Mouse (Mus musculus) bone marrow, adult 2 months (tissue): ENCODE results near the gene Prkar2a. TPM values are rescaled to one million over a fixed set of nuclear protein-coding genes. Genes with fewer than 3 reads are reported as not detected.

Source experiments
- H3K27ac ChIP-seq: fragments of 200-500 bp; 2 replicates; pipeline ENCODE4 v1.5.1; 2012; ENCODE audit warnings: low read depth, mild to moderate bottlenecking, control low read depth, inconsistent platforms, low read length; ENCODE audit not compliant: control insufficient read depth, poor library complexity, insufficient read depth
- H3K4me1 ChIP-seq: fragments of 200-500 bp; 2 replicates; pipeline ENCODE4 v1.6.1; 2011; ENCODE audit warnings: low read length; ENCODE audit not compliant: control insufficient read depth, insufficient read depth
- H3K4me3 ChIP-seq: fragments of 200-500 bp; replicated peaks from 2 replicates; pipeline ENCODE3; 2011; ENCODE audit warnings: mild to moderate bottlenecking, low read depth, low read length, control low read depth; ENCODE audit not compliant: control insufficient read depth
- CTCF ChIP-seq: fragments of 200-500 bp; IDR thresholded peaks from 2 replicates; pipeline ENCODE4 v1.5.1; 2011; ENCODE audit warnings: low read length, control low read depth; ENCODE audit not compliant: control insufficient read depth, insufficient read depth
- POLR2A ChIP-seq: fragments of 200-500 bp; IDR thresholded peaks from 2 replicates; pipeline ENCODE4 v1.6.1; 2011; ENCODE audit warnings: low read depth, mild to moderate bottlenecking, control low read depth, low read length, borderline replicate concordance; ENCODE audit not compliant: control insufficient read depth
- WGBS: fragments of 180-500 bp; shearing (Covaris S2); methylation state at CpG from one replicate; pipeline ENCODE4 v1.1.7; 2018; 5-methylcytosine and 5-hydroxymethylcytosine counted together
- polyA plus RNA-seq: library from polyadenylated mRNA; stranded (reverse); fragments of >200 nt; gene quantifications from 2 replicates; pipeline ENCODE4 v1.2.4, GENCODE M21; 2011; ENCODE audit warnings: low replicate concordance; ENCODE audit not compliant: missing spikeins, insufficient read depth, insufficient read length

Gene Prkar2a
- polyA plus RNA-seq, 1 experiment = 10.6 TPM

- TF ChIP-seq POLR2A (peak; percentile 49; the same call in 1 of the 2 replicates), CTCF (no peak)
- under 1% methylated on average over 56 of the region's 56 CpGs for WGBS
- no peaks in the 10 kb centered on the region for H3K4me1 ChIP-seq
Measured at GRCm38 (mm10) chr9:108783548-108784463, 94.7 kb downstream of the Prkar2a start, which contains the start of gene Ip6k2. TSS of gene Ip6k2 (plus strand) at chr9:108783796.

DNA sequence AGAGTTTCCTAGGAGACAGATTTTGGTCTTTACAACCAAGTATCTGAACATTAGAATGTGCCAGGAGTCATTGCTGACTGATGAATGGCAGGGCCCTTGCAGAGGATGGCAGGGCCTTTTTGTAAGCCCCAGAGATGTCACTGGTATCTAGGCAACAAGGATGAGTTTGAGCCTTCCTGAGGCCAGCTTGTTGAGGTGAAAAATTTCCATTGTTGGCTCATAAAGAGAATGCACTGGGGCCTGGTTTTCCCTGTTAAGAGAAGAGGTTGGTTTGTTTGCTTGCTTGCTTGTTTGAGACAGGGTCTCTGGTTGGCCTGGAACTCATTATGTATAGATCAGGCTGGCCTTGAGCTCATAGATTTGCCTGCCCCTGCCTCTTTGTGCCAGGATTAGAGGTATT, 96.3 kb downstream of the Prkar2a start:
- TF ChIP-seq CTCF (no peak), POLR2A (no peak)
- H3K4me3 ChIP-seq = no peak overlapping the region
- H3K4me1 ChIP-seq = no peaks in the 10 kb centered on the region
- no peak overlapping the region for H3K27ac ChIP-seq

More at GRCm38 (mm10) chr9:108783548-108784463, 94.7 kb downstream of the Prkar2a start, which contains the start of gene Ip6k2:
- Histone ChIP-seq H3K27ac (peak within 1 kb of the TSS; percentile 70), H3K4me3 (peak within 1 kb of the TSS; percentile 95)

GRCm38 (mm10) chr9:108786494-108786893, 97.4 kb downstream of the Prkar2a start:
- H3K4me1 ChIP-seq = no peaks in the 10 kb centered on the region

DNA sequence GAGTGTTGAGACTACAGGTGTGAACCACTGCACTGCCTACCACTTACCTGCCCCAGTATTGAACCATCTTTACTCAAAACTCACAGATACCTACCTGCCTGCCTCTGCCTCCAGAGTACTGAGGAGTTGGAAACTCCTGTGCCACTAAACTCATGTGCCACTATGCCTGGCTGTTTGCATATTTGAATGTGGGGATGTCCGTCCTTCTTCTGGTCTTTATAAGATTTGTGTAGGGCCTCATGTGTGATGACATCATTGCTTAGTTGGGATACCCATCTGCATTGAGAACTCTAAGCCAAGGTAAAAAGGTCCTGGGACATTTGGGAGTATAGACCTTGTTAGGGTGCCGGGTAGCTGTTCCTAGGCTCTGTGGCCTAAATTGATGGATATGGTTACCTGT, 98.0 kb downstream of the Prkar2a start:
- 89% methylated on average over 2 of the region's 2 CpGs for WGBS

More at GRCm38 (mm10) chr9:108786494-108786893, 97.4 kb downstream of the Prkar2a start:
- TF ChIP-seq POLR2A (no peak), CTCF (no peak)
- H3K4me3 ChIP-seq = no peak overlapping the region
- H3K27ac ChIP-seq = no peak overlapping the region
- 71% methylated on average over 1 of the region's 1 CpGs for WGBS

GRCm38 (mm10) chr9:108788713-108789112, 99.6 kb downstream of the Prkar2a start:
- Histone ChIP-seq H3K4me3 (no peak overlapping the region), H3K4me1 (peaks cover 3% of the 10 kb centered on the region), H3K27ac (no peak overlapping the region)
- TF ChIP-seq CTCF (no peak), POLR2A (no peak)
- 80% methylated on average over 3 of the region's 3 CpGs for WGBS

More for the DNA sequence above, 98.0 kb downstream of the Prkar2a start:
- Histone ChIP-seq H3K27ac (no peak overlapping the region), H3K4me3 (no peak overlapping the region), H3K4me1 (no peaks in the 10 kb centered on the region)
- no peak for TF ChIP-seq CTCF
- no peak for TF ChIP-seq POLR2A

- Histone ChIP-seq H3K27ac (no peak overlapping the region), H3K4me1 (peaks cover 3% of the 10 kb centered on the region), H3K4me3 (no peak overlapping the region)
- WGBS = 39% methylated on average over 1 of the region's 1 CpGs
- no peak for TF ChIP-seq CTCF
- TF ChIP-seq POLR2A = no peak
Measured at GRCm38 (mm10) chr9:108792307-108792706, 103.2 kb downstream of the Prkar2a start.

DNA sequence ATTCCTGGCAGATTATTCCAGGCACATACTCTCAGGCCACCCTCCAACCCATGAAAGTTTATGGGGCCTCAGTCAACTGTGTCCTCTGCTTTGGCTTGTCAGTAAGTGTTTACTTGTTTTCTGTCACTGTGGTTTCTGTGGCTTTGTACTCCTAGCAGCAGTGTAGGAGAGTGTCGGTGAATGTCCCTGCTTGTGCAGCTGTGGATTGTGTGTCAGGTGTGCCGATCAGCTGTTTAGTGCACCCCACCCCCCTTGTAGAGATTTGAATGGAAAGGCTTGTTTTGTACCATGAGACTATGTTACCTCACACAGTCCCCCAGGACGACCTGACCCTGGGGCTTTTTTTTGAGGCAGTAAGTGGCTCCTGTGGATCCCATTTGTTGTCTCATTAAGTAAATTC, 103.6 kb downstream of the Prkar2a start:
- no peak overlapping the region for H3K27ac ChIP-seq
- no peak for TF ChIP-seq CTCF
- no peak for TF ChIP-seq POLR2A
- peaks cover 3% of the 10 kb centered on the region for H3K4me1 ChIP-seq
- 27% methylated on average over 3 of the region's 3 CpGs for WGBS
- H3K4me3 ChIP-seq = no peak overlapping the region

- Histone ChIP-seq H3K4me1 (peaks cover 3% of the 10 kb centered on the region), H3K4me3 (no peak overlapping the region), H3K27ac (no peak overlapping the region)
- WGBS = 77% methylated on average over 2 of the region's 2 CpGs
- TF ChIP-seq CTCF (no peak), POLR2A (no peak)
Measured at GRCm38 (mm10) chr9:108795281-108795680, 106.2 kb downstream of the Prkar2a start.
